Mouse (Mus musculus) stomach, postnatal 0 days (tissue): ENCODE measurements around the gene Gm36245.

Source experiments
- CTCF ChIP-seq: IDR thresholded peaks from 2 replicates; pipeline ENCODE4 v1.5.1; 2016; ENCODE audit warnings: antibody characterized with exemption, low read depth, mild to moderate bottlenecking, moderate library complexity
- EP300 ChIP-seq: optimal IDR thresholded peaks from 2 replicates; pipeline ENCODE3; 2016; ENCODE audit warnings: antibody characterized with exemption

GRCm38 (mm10) chr15:77561792-77562191 is 37.3 kb upstream of the Gm36245 start, which contains the start of gene 1700025B11Rik:
- TF ChIP-seq CTCF, result no peak
- TF ChIP-seq EP300, result no peak
